Mouse (Mus musculus): ENCODE data around the gene 9430015G10Rik. TPM values are rescaled to one million over a fixed set of nuclear protein-coding genes. Genes with fewer than 3 reads are reported as not detected.

The 9430015G10Rik gene
- polyA plus RNA-seq (2017; shearing (Covaris generic)), result 10 to 100 TPM; 13.2 to 14.3 TPM

DNA sequence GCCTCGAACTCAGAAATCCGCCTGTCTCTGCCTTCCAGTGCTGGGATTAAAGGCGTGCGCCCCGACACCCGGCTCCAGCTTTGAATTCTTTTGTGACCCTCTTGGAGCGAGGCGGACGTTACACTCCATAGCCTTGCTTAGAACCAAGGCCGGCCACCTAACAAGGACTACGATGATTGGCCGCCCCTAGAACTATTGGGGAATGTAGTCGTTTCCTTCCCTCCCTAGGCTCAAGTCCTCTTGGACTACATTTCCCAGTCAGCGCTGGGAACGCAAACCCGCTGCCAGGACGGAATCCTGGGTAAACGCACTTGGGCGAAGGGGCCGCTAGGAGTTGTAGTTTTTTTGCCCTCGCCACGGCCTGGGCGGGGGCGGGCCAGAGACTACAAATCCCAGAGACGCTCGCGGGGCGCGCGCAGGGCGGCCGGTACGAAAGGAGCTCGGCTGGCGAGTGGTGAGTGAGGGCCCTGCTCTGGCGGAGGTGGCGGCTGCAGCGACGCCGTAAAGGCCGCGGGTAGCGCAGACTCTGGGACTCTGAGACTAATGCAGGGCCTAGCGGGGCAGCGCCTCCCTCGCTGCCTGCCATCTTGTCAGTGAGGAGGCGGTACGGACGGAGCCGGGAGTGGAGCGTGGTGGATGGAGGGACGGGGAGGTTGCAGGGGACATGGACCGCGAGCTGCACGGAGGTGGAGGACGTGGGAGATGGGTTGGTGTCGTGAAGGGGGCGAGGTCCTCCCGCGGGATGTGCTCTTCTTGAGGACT is at the start of gene 9430015G10Rik:
9430015G10Rik (plus strand) TSS at position 413 of the 762 bp plus-strand sequence.

DNA sequence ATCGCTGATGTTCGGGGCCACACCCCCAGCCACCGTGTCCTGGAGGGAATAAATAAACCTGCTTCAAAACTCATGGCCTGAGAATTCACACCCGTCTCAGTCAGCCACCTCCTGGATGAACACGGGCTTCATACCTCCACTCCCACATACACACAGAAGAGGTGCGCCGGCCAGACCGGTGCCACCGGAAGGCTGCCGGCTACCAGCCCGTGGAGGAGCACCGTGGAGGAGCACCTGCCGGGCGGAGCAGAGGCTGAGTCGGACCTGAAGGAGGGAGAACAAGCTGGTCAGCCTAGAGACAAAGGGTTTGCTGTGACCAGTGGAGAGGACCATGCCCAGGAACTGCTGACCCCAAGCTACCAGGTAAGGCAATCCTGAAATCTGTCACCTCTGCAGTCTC is 20.7 kb downstream of the 9430015G10Rik start, which contains the start of gene Rnf223:
Rnf223 (plus strand) TSS at position 78 of the 400 bp plus-strand sequence.

Other genes with a start within 250 kb of the 9430015G10Rik start
- under 1 TPM; 0.37 to 0.61 TPM for gene Tas1r3, start 246.6 kb upstream of the 9430015G10Rik start, polyA plus RNA-seq (2017; shearing (Covaris generic))
- gene Cptp, start 240.5 kb upstream of the 9430015G10Rik start, polyA plus RNA-seq (2017; shearing (Covaris generic)), result 10 to 100 TPM; 13.6 to 15.3 TPM
- gene Ints11, start 240.4 kb upstream of the 9430015G10Rik start, polyA plus RNA-seq (2017; shearing (Covaris generic)), result 100 to 1,000 TPM in 1 of 2 experiments, 10 to 100 TPM in 1; 98.2 to 112 TPM
- 10 to 100 TPM; 22.5 to 39.9 TPM for gene Pusl1, start 218.2 kb upstream of the 9430015G10Rik start, polyA plus RNA-seq (2017; shearing (Covaris generic))
- gene Acap3, start 218.2 kb upstream of the 9430015G10Rik start, polyA plus RNA-seq (2017; shearing (Covaris generic)), result 10 to 100 TPM; 16.0 to 29.5 TPM
- gene Ube2j2, start 166.2 kb upstream of the 9430015G10Rik start, polyA plus RNA-seq (2017; shearing (Covaris generic)), result 100 to 1,000 TPM; 140 to 160 TPM
- 10 to 100 TPM; 15.8 to 29.0 TPM for gene C1qtnf12, start 147.7 kb upstream of the 9430015G10Rik start, polyA plus RNA-seq (2017; shearing (Covaris generic))
- 1 to 10 TPM; 7.4 to 9.5 TPM for gene B3galt6, start 117.3 kb upstream of the 9430015G10Rik start, polyA plus RNA-seq (2017; shearing (Covaris generic))
- gene Sdf4, start 117.1 kb upstream of the 9430015G10Rik start, polyA plus RNA-seq (2017; shearing (Covaris generic)), result 100 to 1,000 TPM; 563 to 617 TPM
- 1,000 to 10,000 TPM in 1 of 2 experiments, 100 to 1,000 TPM in 1; 923 to 1,159 TPM for gene Tnfrsf4, start 96.1 kb upstream of the 9430015G10Rik start, polyA plus RNA-seq (2017; shearing (Covaris generic))
- gene Tnfrsf18, start 83.8 kb upstream of the 9430015G10Rik start, polyA plus RNA-seq (2017; shearing (Covaris generic)), result 1,000 to 10,000 TPM in 1 of 2 experiments, 100 to 1,000 TPM in 1; 560 to 1,034 TPM
- under 1 TPM; 0.22 to 0.50 TPM for gene Ttll10, start 50.6 kb upstream of the 9430015G10Rik start, polyA plus RNA-seq (2017; shearing (Covaris generic))
- gene Rnf223, start 20.5 kb downstream of the 9430015G10Rik start, polyA plus RNA-seq (2017; shearing (Covaris generic)), result under 1 TPM in 1 of 2 experiments, not detected in 1; 0.07 TPM
- gene Agrn, start 87.5 kb downstream of the 9430015G10Rik start, polyA plus RNA-seq (2017; shearing (Covaris generic)), result 1 to 10 TPM; 3.9 to 6.5 TPM
- 10 to 100 TPM; 71.8 to 72.7 TPM for gene Isg15, start 90.8 kb downstream of the 9430015G10Rik start, polyA plus RNA-seq (2017; shearing (Covaris generic))
- 10 to 100 TPM; 18.1 to 19.0 TPM for gene AW011738, start 93.3 kb downstream of the 9430015G10Rik start, polyA plus RNA-seq (2017; shearing (Covaris generic))
- 1 to 10 TPM; 1.4 to 2.0 TPM for gene Perm1, start 105.9 kb downstream of the 9430015G10Rik start, polyA plus RNA-seq (2017; shearing (Covaris generic))
- gene Plekhn1, start 124.9 kb downstream of the 9430015G10Rik start, polyA plus RNA-seq (2017; shearing (Covaris generic)), result 10 to 100 TPM; 19.0 to 19.5 TPM
- gene Noc2l, start 126.0 kb downstream of the 9430015G10Rik start, polyA plus RNA-seq (2017; shearing (Covaris generic)), result 100 to 1,000 TPM; 107 to 135 TPM
- 10 to 100 TPM in 1 of 2 experiments, under 1 TPM in 1; 0.27 to 12.4 TPM for gene Samd11, start 145.7 kb downstream of the 9430015G10Rik start, polyA plus RNA-seq (2017; shearing (Covaris generic))
- under 1 TPM in 1 of 2 experiments, not detected in 1; 0.06 TPM for gene Vmn2r-ps159, start 221.1 kb downstream of the 9430015G10Rik start, polyA plus RNA-seq (2017; shearing (Covaris generic))

Data from activated CD4-positive, CD25-positive, alpha-beta regulatory T cell (primary cell).